ENCODE assay signal across 8 mouse cellular contexts in the genomic region with DNA sequence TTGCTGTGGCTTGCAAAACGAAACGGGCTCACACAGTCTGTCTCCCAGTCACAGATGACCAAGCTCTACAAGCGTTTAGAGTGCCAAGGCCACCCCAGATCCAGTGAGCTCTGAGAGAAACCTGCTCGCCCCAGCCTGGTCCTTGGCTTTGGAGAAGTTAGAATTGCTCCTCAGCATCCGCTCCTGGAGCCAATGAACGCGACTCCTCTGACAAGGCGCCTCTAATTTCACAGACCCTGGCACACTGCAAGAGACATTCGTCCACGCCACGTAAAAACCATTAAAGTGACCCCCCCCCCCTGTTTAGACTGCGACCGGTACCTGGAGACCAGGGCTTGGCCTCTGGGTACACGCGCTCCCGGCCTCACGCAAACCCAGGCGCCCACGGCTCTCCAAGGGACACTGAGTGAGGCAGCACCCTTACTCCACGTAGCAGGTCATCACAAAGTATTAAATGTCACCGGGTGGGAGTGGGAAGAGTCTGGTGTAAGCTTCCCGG. TPM values are rescaled to one million over a fixed set of nuclear protein-coding genes. Genes with fewer than 3 reads are reported as not detected.
DNase-seq lines count a peak whose midpoint lies in the region; ATAC-seq lines count a peak whose summit lies in the region.

No protein-coding gene starts in this region.

- H3K4me2 ChIP-seq in kidney, embryonic 16.5 days (replicated peaks; ENCODE audit: low read depth, low read length) = peak overlapping the region; percentile 87
- H3K4me2 ChIP-seq in hindbrain, embryonic 16.5 days (ENCODE audit: low read length) = peak overlapping the region; percentile 98
- peak overlapping the region; percentile 92 for H3K4me2 ChIP-seq in midbrain, embryonic 14.5 days (ENCODE audit: low read length)

- H3K36me3 ChIP-seq in kidney, embryonic 16.5 days (ENCODE audit: insufficient read depth, low read length) = no peaks in the 10 kb centered on the region
- no peaks in the 10 kb centered on the region for H3K36me3 ChIP-seq in forebrain, embryonic 10.5 days (replicated peaks)
- no peaks in the 10 kb centered on the region for H3K36me3 ChIP-seq in hindbrain, embryonic 16.5 days (ENCODE audit: control insufficient read depth, insufficient read depth, low read length)
- H3K36me3 ChIP-seq in midbrain, embryonic 14.5 days (ENCODE audit: control insufficient read depth, insufficient read depth, low read length) = no peaks in the 10 kb centered on the region

- ATAC-seq in kidney, embryonic 16.5 days (ENCODE audit: low FRiP score, low TSS enrichment) = peak; percentile 16
- peak; percentile 46 for ATAC-seq in hindbrain, embryonic 16.5 days
- 0 out of 2 replicates have a peak, but pooled peaks have one; percentile 5 for ATAC-seq in midbrain, embryonic 14.5 days (ENCODE audit: low FRiP score, low TSS enrichment)

- peak overlapping the region; percentile 79 for H3K9ac ChIP-seq in kidney, embryonic 16.5 days (replicated peaks; ENCODE audit: low read length)
- H3K9ac ChIP-seq in hindbrain, embryonic 16.5 days (ENCODE audit: low read depth, low read length) = peak overlapping the region; percentile 43
- H3K9ac ChIP-seq in midbrain, embryonic 14.5 days (replicated peaks; ENCODE audit: low read length) = no peak overlapping the region

- H3K27me3 ChIP-seq in kidney, embryonic 16.5 days (ENCODE audit: insufficient read depth, low read length) = peaks cover 11% of the 10 kb centered on the region; the same call in 1 of the 2 replicates
- peaks cover 43% of the 10 kb centered on the region for H3K27me3 ChIP-seq in forebrain, embryonic 10.5 days (ENCODE audit: poor library complexity, severe bottlenecking)
- H3K27me3 ChIP-seq in hindbrain, embryonic 16.5 days (replicated peaks; ENCODE audit: control insufficient read depth, insufficient read depth, low read length) = peaks cover 15% of the 10 kb centered on the region
- peaks cover 37% of the 10 kb centered on the region; the same call in 1 of the 2 replicates for H3K27me3 ChIP-seq in midbrain, embryonic 14.5 days (ENCODE audit: control insufficient read depth, insufficient read depth, low read length)

- H3K9me3 ChIP-seq in kidney, embryonic 16.5 days (ENCODE audit: low read length) = no peaks in the 10 kb centered on the region
- no peaks in the 10 kb centered on the region for H3K9me3 ChIP-seq in forebrain, embryonic 10.5 days
- H3K9me3 ChIP-seq in hindbrain, embryonic 16.5 days (ENCODE audit: control insufficient read depth, low read length) = no peaks in the 10 kb centered on the region
- no peaks in the 10 kb centered on the region for H3K9me3 ChIP-seq in midbrain, embryonic 14.5 days (ENCODE audit: control insufficient read depth, low read length)

- peak overlapping the region; percentile 69 for H3K4me3 ChIP-seq in kidney, embryonic 16.5 days (ENCODE audit: low read length)
- H3K4me3 ChIP-seq in forebrain, embryonic 10.5 days = peak overlapping the region; percentile 81
- H3K4me3 ChIP-seq in hindbrain, embryonic 16.5 days (ENCODE audit: low read length) = peak overlapping the region; percentile 69
- peak overlapping the region; percentile 55 for H3K4me3 ChIP-seq in midbrain, embryonic 14.5 days (replicated peaks; ENCODE audit: low read depth, low read length)

- WGBS in kidney, embryonic 16.5 days = under 1% methylated on average over 22 of the region's 22 CpGs
- under 1% methylated on average over 22 of the region's 22 CpGs for WGBS in forebrain, embryonic 10.5 days
- 0% methylated on average over 22 of the region's 22 CpGs for WGBS in hindbrain, embryonic 16.5 days
- under 1% methylated on average over 22 of the region's 22 CpGs for WGBS in midbrain, embryonic 14.5 days

- no peak for DNase-seq in kidney, adult 8-10 months
- peak; percentile 57 for DNase-seq in R1 (ENCODE audit: low read depth, low spot score)
- peak; percentile 56 for DNase-seq in forebrain, embryonic 10.5 days (ENCODE audit: extremely low spot score, low spot score)
- DNase-seq in midbrain, embryonic 14.5 days = peak; percentile 55
- no peak for DNase-seq in natural killer cell, adult 2 months (ENCODE audit: low spot score in 2 of 2)
- no peak for DNase-seq in lung, adult 18-20 months

- peak overlapping the region; percentile 76 for H3K27ac ChIP-seq in kidney, embryonic 16.5 days (ENCODE audit: low read length)
- peak overlapping the region; percentile 97 for H3K27ac ChIP-seq in forebrain, embryonic 10.5 days
- no peak overlapping the region for H3K27ac ChIP-seq in hindbrain, embryonic 16.5 days (ENCODE audit: low read depth, low read length)
- no peak overlapping the region for H3K27ac ChIP-seq in midbrain, embryonic 14.5 days (replicated peaks; ENCODE audit: low read depth, low read length)

- H3K4me1 ChIP-seq in kidney, embryonic 16.5 days (ENCODE audit: insufficient read depth, low read length) = peaks cover 23% of the 10 kb centered on the region
- H3K4me1 ChIP-seq in forebrain, embryonic 10.5 days = peaks cover 39% of the 10 kb centered on the region
- H3K4me1 ChIP-seq in hindbrain, embryonic 16.5 days (ENCODE audit: control insufficient read depth, insufficient read depth, low read depth, low read length) = peaks cover 20% of the 10 kb centered on the region
- H3K4me1 ChIP-seq in midbrain, embryonic 14.5 days (ENCODE audit: control insufficient read depth, insufficient read depth, low read length) = peaks cover 15% of the 10 kb centered on the region

RNA-seq across cellular contexts. Expression of gene Eya4, which starts 1.6 kb away (rescaled TPM):
- polyA plus RNA-seq in kidney, embryonic 16.5 days (2015; fragmentation: Nextera tagmentation; extraction: Ambion mirVana) = 9.7 and 12.2 TPM in 2 replicates
- 5.1 and 6.2 TPM in 2 replicates for polyA plus RNA-seq in forebrain, embryonic 10.5 days (2016; fragmentation: Nextera tagmentation; extraction: Ambion mirVana)
- polyA plus RNA-seq in hindbrain, embryonic 16.5 days (2015; fragmentation: Nextera tagmentation; extraction: Ambion mirVana) = 0.49 and 0.69 TPM in 2 replicates
- polyA plus RNA-seq in midbrain, embryonic 14.5 days (2014; fragmentation: Nextera tagmentation; extraction: Ambion mirVana) = 0.28 and 0.55 TPM in 2 replicates

Comparison
In these comparisons a context has a peak if more than half of its experiments do, and no peak if none do; other contexts are left out.
1. H3K27ac ChIP-seq: peak in kidney, embryonic 16.5 days (single experiment) and forebrain, embryonic 10.5 days (single experiment); none in hindbrain, embryonic 16.5 days (single experiment) and midbrain, embryonic 14.5 days (single experiment).
2. DNase-seq: peak in R1 (single experiment), forebrain, embryonic 10.5 days (single experiment) and midbrain, embryonic 14.5 days (single experiment); none in kidney, adult 8-10 months (0 of 2), natural killer cell, adult 2 months (0 of 2) and lung, adult 18-20 months (0 of 2).
3. Peak in every context shown above with its lines, with median percentiles within 50 percentile points of each other: ATAC-seq, H3K4me2 ChIP-seq and H3K4me3 ChIP-seq.